Mouse (Mus musculus): ENCODE measurements around the gene Abhd6.

GRCm38 (mm10) chr14:8034561-8034960 is 31.9 kb downstream of the Abhd6 start:
- TF ChIP-seq CTCF (IDR thresholded peaks at IDR 0.05; ENCODE audit: extremely low read depth, insufficient read length, insufficient replicate concordance, low read depth, low read length) (no peak), POLR2A (IDR thresholded peaks at IDR 0.05; ENCODE audit: low read depth, low read length) (no peak)

All from small intestine, adult 2 months (tissue).